Mouse (Mus musculus) lung, embryonic 14.5 days (tissue): ENCODE results near the gene Gcnt2. TPM values are rescaled to one million over a fixed set of nuclear protein-coding genes. Genes with fewer than 3 reads are reported as not detected.

ENCODE experiments used
- ATAC-seq: fragments of 200-750 bp; cut with Nextera tagmentation; 2 replicates; pipeline ENCODE4 v1.8.0; 2017; ENCODE audit warnings: mild to moderate bottlenecking, moderate TSS enrichment, moderate library complexity; ENCODE audit not compliant: insufficient read depth
- DNase-seq: peaks from one replicate; pipeline ENCODE4 v3.0.0-alpha.2; 2015
- H3K27ac ChIP-seq: fragments of 300-500 bp; sonication (generic); 2 replicates; pipeline ENCODE4 v1.5.1; 2014; ENCODE audit warnings: low read depth, mild to moderate bottlenecking, moderate library complexity
- H3K27me3 ChIP-seq: fragments of 300-500 bp; sonication (generic); 2 replicates; pipeline ENCODE4 v1.6.1; 2014; ENCODE audit warnings: low read length, control low read depth; ENCODE audit not compliant: insufficient read depth
- H3K36me3 ChIP-seq: fragments of 300-500 bp; sonication (generic); 2 replicates; pipeline ENCODE4 v1.6.1; 2014; ENCODE audit warnings: control low read depth; ENCODE audit not compliant: insufficient read depth
- H3K4me1 ChIP-seq: fragments of 300-500 bp; sonication (generic); 2 replicates; pipeline ENCODE4 v1.6.1; 2014; ENCODE audit warnings: antibody characterized with exemption, control low read depth; ENCODE audit not compliant: insufficient read depth
- H3K4me2 ChIP-seq: fragments of 300-500 bp; sonication (generic); 2 replicates; pipeline ENCODE4 v1.6.1; 2014; ENCODE audit warnings: mild to moderate bottlenecking
- H3K4me3 ChIP-seq: fragments of 300-500 bp; sonication (generic); 2 replicates; pipeline ENCODE4 v1.5.1; 2014; ENCODE audit warnings: low read depth, low read length
- H3K9ac ChIP-seq: fragments of 300-500 bp; sonication (generic); 2 replicates; pipeline ENCODE4 v1.6.1; 2014
- H3K9me3 ChIP-seq: fragments of 300-500 bp; sonication (generic); 2 replicates; pipeline ENCODE4 v1.6.1; 2016; ENCODE audit warnings: low read depth, low read length, control low read depth
- CTCF ChIP-seq: IDR thresholded peaks from 2 replicates; pipeline ENCODE4 v1.5.1; 2016; ENCODE audit warnings: antibody characterized with exemption, low read depth
- WGBS: fragments of 180-500 bp; shearing (Covaris S2); extraction: QIAGEN DNeasy Blood & Tissue Kit; methylation state at CpG from one replicate; pipeline ENCODE4 v1.1.7; 2014; 5-methylcytosine and 5-hydroxymethylcytosine counted together
- polyA plus RNA-seq: library from polyadenylated mRNA; unstranded; fragments of >200 nt; fragmentation: Nextera tagmentation; extraction: Ambion mirVana; gene quantifications from 2 replicates; pipeline ENCODE4 v1.2.1, GENCODE M21; 2014

Gcnt2 gene
- polyA plus RNA-seq, 1 experiment from 2014 or later: 2.5 TPM

GRCm38 (mm10) chr13:40907274-40907673 lies 47.7 kb downstream of the Gcnt2 start:
- Histone ChIP-seq H3K4me2 (no peak overlapping the region), H3K9ac (no peak overlapping the region), H3K27me3 (no peaks in the 10 kb centered on the region), H3K4me1 (no peaks in the 10 kb centered on the region), H3K36me3 (no peaks in the 10 kb centered on the region), H3K9me3 (no peaks in the 10 kb centered on the region), H3K4me3 (no peak overlapping the region), H3K27ac (no peak overlapping the region)
- no peak for TF ChIP-seq CTCF
- DNase-seq: no peak
- ATAC-seq: no peak
- WGBS: 74% methylated on average over 7 of the region's 7 CpGs

GRCm38 (mm10) chr13:40908044-40908443 lies 48.5 kb downstream of the Gcnt2 start:
- Histone ChIP-seq H3K4me3 (no peak overlapping the region), H3K27ac (no peak overlapping the region), H3K4me1 (no peaks in the 10 kb centered on the region), H3K9me3 (no peaks in the 10 kb centered on the region), H3K4me2 (no peak overlapping the region), H3K9ac (no peak overlapping the region), H3K36me3 (no peaks in the 10 kb centered on the region), H3K27me3 (no peaks in the 10 kb centered on the region)
- DNase-seq (no peak), ATAC-seq (no peak)
- WGBS: 71% methylated on average over 6 of the region's 6 CpGs
- TF ChIP-seq CTCF: no peak

GRCm38 (mm10) chr13:40909060-40909459 lies 49.5 kb downstream of the Gcnt2 start:
- H3K36me3 ChIP-seq: no peaks in the 10 kb centered on the region
- no peak overlapping the region for H3K27ac ChIP-seq
- H3K9ac ChIP-seq: no peak overlapping the region
- no peak overlapping the region for H3K4me2 ChIP-seq
- no peak for ATAC-seq
- 84% methylated on average over 8 of the region's 8 CpGs for WGBS
- no peak for DNase-seq
- H3K4me3 ChIP-seq: no peak overlapping the region
- no peaks in the 10 kb centered on the region for H3K4me1 ChIP-seq
- no peak for TF ChIP-seq CTCF
- H3K27me3 ChIP-seq: no peaks in the 10 kb centered on the region
- no peaks in the 10 kb centered on the region for H3K9me3 ChIP-seq

DNA sequence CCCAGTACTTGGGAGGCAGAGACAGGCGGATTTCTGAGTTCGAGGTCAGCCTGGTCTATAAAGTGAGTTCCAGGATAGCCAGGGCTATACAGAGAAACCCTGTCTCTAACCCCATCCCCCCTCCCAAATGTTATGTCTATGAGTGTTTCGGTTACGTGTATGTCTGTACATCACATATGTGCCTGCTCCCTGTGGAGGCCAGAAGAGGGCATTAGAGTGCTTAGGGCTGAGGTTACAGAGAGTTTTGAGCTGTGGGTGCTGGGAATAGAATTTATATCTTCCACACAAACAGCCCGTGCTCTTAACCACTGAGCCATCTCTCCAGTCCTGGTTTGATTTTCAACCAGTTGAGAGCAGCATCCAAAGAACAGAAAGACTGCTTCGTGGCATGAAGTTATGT lies 50.5 kb downstream of the Gcnt2 start:
- 93% methylated on average over 6 of the region's 6 CpGs for WGBS
- ATAC-seq: no peak

GRCm38 (mm10) chr13:40911951-40912350 lies 52.4 kb downstream of the Gcnt2 start:
- Histone ChIP-seq H3K4me1 (no peaks in the 10 kb centered on the region; the same call in none of the 2 replicates), H3K27me3 (no peaks in the 10 kb centered on the region), H3K9me3 (no peaks in the 10 kb centered on the region), H3K27ac (no peak overlapping the region), H3K9ac (no peak overlapping the region), H3K4me3 (no peak overlapping the region), H3K36me3 (no peaks in the 10 kb centered on the region), H3K4me2 (no peak overlapping the region)
- WGBS: 76% methylated on average over 6 of the region's 6 CpGs
- ATAC-seq (no peak), DNase-seq (no peak)
- TF ChIP-seq CTCF: no peak

More for the DNA sequence above, 50.5 kb downstream of the Gcnt2 start:
- no peaks in the 10 kb centered on the region for H3K27me3 ChIP-seq
- no peak for TF ChIP-seq CTCF
- no peak overlapping the region for H3K9ac ChIP-seq
- no peak overlapping the region for H3K27ac ChIP-seq
- DNase-seq: no peak
- H3K4me3 ChIP-seq: no peak overlapping the region
- no peaks in the 10 kb centered on the region for H3K9me3 ChIP-seq
- no peaks in the 10 kb centered on the region for H3K4me1 ChIP-seq
- H3K36me3 ChIP-seq: no peaks in the 10 kb centered on the region
- H3K4me2 ChIP-seq: no peak overlapping the region

DNA sequence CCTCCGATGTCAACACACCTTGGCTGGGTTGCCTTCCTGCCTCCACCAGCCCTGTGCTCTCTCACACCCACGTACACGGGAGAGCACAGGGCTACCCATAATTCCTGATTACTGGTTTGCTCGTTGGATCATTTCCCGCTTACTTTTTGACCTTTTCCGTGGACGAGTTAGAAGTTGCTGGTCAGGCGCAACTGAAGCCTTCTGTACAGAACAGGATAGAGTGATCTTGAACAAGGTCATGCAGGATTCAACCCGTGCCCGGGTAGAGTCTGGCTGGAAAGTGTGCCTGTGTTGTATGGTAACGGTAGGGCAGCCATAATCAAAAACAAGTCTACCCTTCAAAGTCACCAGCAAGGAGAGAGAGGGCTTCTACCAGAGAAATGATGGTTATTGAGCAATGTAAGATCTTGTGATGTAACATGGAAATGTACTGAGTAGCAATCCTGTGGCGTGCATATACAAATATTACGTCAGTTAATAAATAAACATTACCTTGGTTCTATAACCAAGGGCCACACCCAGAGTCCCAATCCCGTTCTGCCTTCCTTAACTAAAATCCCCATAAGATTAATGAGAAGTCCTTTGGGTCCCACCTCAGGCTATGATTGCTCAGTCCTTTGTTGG lies 54.0 kb downstream of the Gcnt2 start:
- Histone ChIP-seq H3K27me3 (peaks cover 5% of the 10 kb centered on the region; the same call in 1 of the 2 replicates), H3K9me3 (no peaks in the 10 kb centered on the region), H3K4me1 (no peaks in the 10 kb centered on the region; the same call in none of the 2 replicates), H3K4me2 (no peak overlapping the region), H3K9ac (no peak overlapping the region), H3K27ac (no peak overlapping the region), H3K36me3 (no peaks in the 10 kb centered on the region), H3K4me3 (no peak overlapping the region)
- WGBS: 80% methylated on average over 14 of the region's 14 CpGs
- TF ChIP-seq CTCF: no peak
- ATAC-seq (no peak), DNase-seq (no peak)

DNA sequence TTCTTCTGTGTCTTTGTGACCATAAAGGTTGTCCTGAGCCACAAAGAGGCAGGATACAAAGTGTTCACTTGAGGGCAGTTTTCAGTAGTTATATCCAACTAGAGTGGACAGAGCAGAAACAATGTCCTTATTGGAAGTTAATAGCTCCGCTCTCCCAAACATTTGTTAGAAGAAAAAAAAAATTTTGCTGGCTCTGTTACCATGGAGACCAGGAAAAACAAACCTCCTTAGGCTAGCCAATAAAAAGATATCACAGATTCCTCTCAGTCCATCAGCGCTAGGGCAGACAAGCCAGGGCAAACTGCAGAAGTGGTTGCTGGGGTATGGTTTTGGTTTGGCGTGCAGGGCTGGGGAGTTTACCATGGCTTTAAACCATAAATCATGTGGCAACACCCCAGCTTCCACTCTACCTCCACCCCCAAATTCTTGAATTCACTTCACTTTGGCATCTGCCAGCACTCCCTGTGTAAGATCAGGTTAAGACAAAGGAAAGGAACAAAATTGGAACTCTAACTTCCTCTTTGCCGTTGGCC lies 54.6 kb downstream of the Gcnt2 start:
- peak; percentile 64 for DNase-seq

More for the DNA sequence above, 54.6 kb downstream of the Gcnt2 start:
- H3K27me3 ChIP-seq: peaks cover 10% of the 10 kb centered on the region; the same call in 1 of the 2 replicates
- no peak for ATAC-seq
- no peak overlapping the region for H3K4me2 ChIP-seq
- H3K9ac ChIP-seq: no peak overlapping the region
- H3K36me3 ChIP-seq: no peaks in the 10 kb centered on the region
- TF ChIP-seq CTCF: no peak
- no peaks in the 10 kb centered on the region; the same call in none of the 2 replicates for H3K4me1 ChIP-seq
- H3K4me3 ChIP-seq: no peak overlapping the region
- no peak overlapping the region for H3K27ac ChIP-seq
- 50% methylated on average over 4 of the region's 4 CpGs for WGBS
- H3K9me3 ChIP-seq: no peaks in the 10 kb centered on the region
